ENCODE assay signal across 36 mouse cellular contexts in genomic region chr6:122250033-122250432, GRCm38 (mm10). TPM values are rescaled to one million over a fixed set of nuclear protein-coding genes. Genes with fewer than 3 reads are reported as not detected.
"Had no signal": no experiment of that assay in that cellular context is flagged by ENCODE, and none has a peak within 500 bp of the region (broad histone marks: within the 10 kb centered on the region; RNA-seq: fewer than 3 reads in every experiment).

No protein-coding gene starts in this region.

- H3K9ac ChIP-seq: limb, embryonic 12.5 days; limb, embryonic 13.5 days; limb, embryonic 15.5 days; liver, embryonic 12.5 days; liver, embryonic 13.5 days; liver, embryonic 14.5 days; liver, embryonic 15.5 days; liver, postnatal 0 days; lung, embryonic 14.5 days; lung, embryonic 15.5 days; midbrain, embryonic 12.5 days; midbrain, embryonic 13.5 days; midbrain, embryonic 15.5 days; neural tube, embryonic 12.5 days had no signal

- H3K4me2 ChIP-seq: limb, embryonic 12.5 days; limb, embryonic 13.5 days; limb, embryonic 15.5 days; liver, embryonic 11.5 days; liver, embryonic 12.5 days; liver, embryonic 13.5 days; liver, embryonic 15.5 days; lung, embryonic 14.5 days; lung, embryonic 15.5 days; midbrain, embryonic 11.5 days; midbrain, embryonic 12.5 days; midbrain, embryonic 13.5 days; midbrain, embryonic 15.5 days; neural tube, embryonic 12.5 days had no signal

- ATAC-seq: liver, embryonic 12.5 days; liver, postnatal 0 days; lung, postnatal 0 days; midbrain, embryonic 13.5 days; midbrain, embryonic 15.5 days; midbrain, embryonic 16.5 days had no signal

- DNase-seq: left cerebral cortex, postnatal 4 days; liver; liver, embryonic 13.5 days; liver, postnatal 0 days; lung, adult 18-20 months; lung, adult 2 months; lung, embryonic 14.5 days; lung, postnatal 10 days; lung, postnatal 14 days; lung, postnatal 36 days; lung, postnatal 4 days had no signal

- H3K27me3 ChIP-seq: limb, embryonic 12.5 days; limb, embryonic 13.5 days; limb, embryonic 15.5 days; liver, embryonic 12.5 days; liver, embryonic 13.5 days; liver, embryonic 15.5 days; lung, embryonic 15.5 days; midbrain, embryonic 12.5 days; midbrain, embryonic 13.5 days; midbrain, embryonic 15.5 days; neural tube, embryonic 12.5 days had no signal

- H3K27ac ChIP-seq: left cerebral cortex, adult 2 months; limb, embryonic 12.5 days; limb, embryonic 13.5 days; limb, embryonic 15.5 days; liver, embryonic 12.5 days; liver, embryonic 13.5 days; liver, embryonic 14.5 days; liver, embryonic 15.5 days; lung, embryonic 15.5 days; macrophage; midbrain, embryonic 10.5 days; midbrain, embryonic 12.5 days; midbrain, embryonic 13.5 days; midbrain, embryonic 15.5 days; neural tube, embryonic 12.5 days had no signal

- H3K4me1 ChIP-seq: limb, embryonic 12.5 days; limb, embryonic 13.5 days; limb, embryonic 15.5 days; liver, embryonic 12.5 days; liver, embryonic 13.5 days; liver, embryonic 15.5 days; lung, embryonic 15.5 days; megakaryocyte, embryonic 14.5 days; midbrain, embryonic 10.5 days; midbrain, embryonic 12.5 days; midbrain, embryonic 13.5 days; midbrain, embryonic 15.5 days; neural tube, embryonic 12.5 days had no signal

- H3K4me3 ChIP-seq: left cerebral cortex, adult 2 months; limb, embryonic 12.5 days; limb, embryonic 13.5 days; limb, embryonic 15.5 days; liver, embryonic 12.5 days; liver, embryonic 13.5 days; liver, embryonic 15.5 days; lung, embryonic 15.5 days; megakaryocyte, embryonic 14.5 days; midbrain, embryonic 10.5 days; midbrain, embryonic 12.5 days; midbrain, embryonic 13.5 days; midbrain, embryonic 15.5 days; myocyte; neural tube, embryonic 12.5 days had no signal

- H3K36me3 ChIP-seq: limb, embryonic 12.5 days; limb, embryonic 13.5 days; limb, embryonic 15.5 days; liver, embryonic 12.5 days; liver, embryonic 13.5 days; liver, embryonic 15.5 days; lung, embryonic 15.5 days; midbrain, embryonic 10.5 days; midbrain, embryonic 12.5 days; midbrain, embryonic 13.5 days; midbrain, embryonic 15.5 days; neural tube, embryonic 12.5 days had no signal

- H3K9me3 ChIP-seq: limb, embryonic 12.5 days; limb, embryonic 13.5 days; limb, embryonic 15.5 days; liver, embryonic 12.5 days; liver, embryonic 13.5 days; liver, embryonic 15.5 days; lung, embryonic 15.5 days; midbrain, embryonic 10.5 days; midbrain, embryonic 12.5 days; midbrain, embryonic 13.5 days; midbrain, embryonic 15.5 days; neural tube, embryonic 12.5 days had no signal

RNA-seq across cellular contexts. Expression of gene Klrg1, which starts 32.6 kb away (rescaled TPM):
- total RNA-seq: left cerebral cortex, adult 2 months; megakaryocyte-erythroid progenitor cell, adult 5-6 weeks had no signal
- polyA plus RNA-seq: limb, embryonic 12.5 days; liver, adult 2 months; liver, embryonic 11.5 days; liver, embryonic 12.5 days; liver, embryonic 13.5 days; liver, embryonic 14.5 days; liver, embryonic 15.5 days; liver, embryonic 16.5 days; liver, postnatal 0 days; lung, embryonic 14.5 days; lung, embryonic 15.5 days; lung, embryonic 16.5 days; lung, postnatal 0 days; macrophage; midbrain, embryonic 10.5 days; myocyte; neural tube, embryonic 11.5 days had no signal
